8 mouse cellular contexts compared by ENCODE assay signal in the genomic region with DNA sequence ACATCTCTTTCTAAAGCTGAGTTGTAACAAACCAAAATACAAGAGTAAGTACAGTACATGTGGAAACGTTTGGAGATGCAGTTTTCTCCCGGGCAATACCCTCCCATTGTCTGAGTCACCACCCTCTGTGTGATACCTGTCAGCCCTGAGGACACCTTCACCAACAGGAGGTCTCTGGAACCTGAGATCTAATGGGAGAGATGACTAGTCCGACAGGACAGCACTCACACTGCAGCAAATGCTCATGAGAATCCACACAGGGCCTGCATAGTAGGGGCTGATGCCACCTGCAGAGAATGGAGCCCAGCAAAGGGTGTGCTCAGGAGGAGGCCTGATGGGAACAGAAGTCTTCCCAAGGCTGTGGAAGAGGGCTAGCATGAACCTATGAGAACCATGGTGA. TPM values are rescaled to one million over a fixed set of nuclear protein-coding genes. Genes with fewer than 3 reads are reported as not detected.
A peak's percentile ranks its signal among the peaks of the same experiment; 100 is the strongest.
DNase-seq lines count a peak whose midpoint lies in the region; ATAC-seq and TF ChIP-seq lines count a peak whose summit lies in the region.

No protein-coding gene starts in this region.

- no peaks in the 10 kb centered on the region; the same call in none of the 2 replicates for H3K4me1 ChIP-seq in kidney, embryonic 14.5 days (ENCODE audit: control insufficient read depth, insufficient read depth, low read length)
- H3K4me1 ChIP-seq in cortical plate, adult 2 months (ENCODE audit: control insufficient read depth, insufficient read depth, low read length) = peaks cover 5% of the 10 kb centered on the region
- peaks cover 25% of the 10 kb centered on the region for H3K4me1 ChIP-seq in hindbrain, embryonic 15.5 days (replicated peaks)
- H3K4me1 ChIP-seq in midbrain, embryonic 15.5 days = peaks cover 29% of the 10 kb centered on the region

- H3K9me3 ChIP-seq in kidney, embryonic 14.5 days (ENCODE audit: control insufficient read depth, low read length) = no peaks in the 10 kb centered on the region
- no peaks in the 10 kb centered on the region for H3K9me3 ChIP-seq in hindbrain, embryonic 15.5 days
- no peaks in the 10 kb centered on the region for H3K9me3 ChIP-seq in midbrain, embryonic 15.5 days

- no peak overlapping the region; the same call in 1 of the 2 replicates for H3K9ac ChIP-seq in kidney, embryonic 14.5 days (ENCODE audit: low read depth, low read length)
- peak overlapping the region; percentile 82 for H3K9ac ChIP-seq in hindbrain, embryonic 15.5 days
- H3K9ac ChIP-seq in midbrain, embryonic 15.5 days = peak overlapping the region; percentile 83

- H3K27me3 ChIP-seq in kidney, embryonic 14.5 days (ENCODE audit: control insufficient read depth, insufficient read depth, low read length) = no peaks in the 10 kb centered on the region
- no peaks in the 10 kb centered on the region for H3K27me3 ChIP-seq in hindbrain, embryonic 15.5 days
- no peaks in the 10 kb centered on the region for H3K27me3 ChIP-seq in midbrain, embryonic 15.5 days (replicated peaks)

- no peak for TF ChIP-seq POLR2A in cortical plate, adult 2 months (IDR thresholded peaks at IDR 0.05; ENCODE audit: extremely low read depth, insufficient read depth, low read length)

- TF ChIP-seq CTCF in cortical plate, adult 2 months (IDR thresholded peaks at IDR 0.05; ENCODE audit: extremely low read depth, insufficient read depth, low read length) = no peak

- H3K4me3 ChIP-seq in kidney, embryonic 14.5 days (ENCODE audit: low read length) = peak overlapping the region; percentile 57
- peak overlapping the region; percentile 82 for H3K4me3 ChIP-seq in cortical plate, adult 2 months (ENCODE audit: insufficient read depth, low read length)
- peak overlapping the region; percentile 74 for H3K4me3 ChIP-seq in hindbrain, embryonic 15.5 days
- peak overlapping the region; percentile 90 for H3K4me3 ChIP-seq in midbrain, embryonic 15.5 days

- ATAC-seq in kidney, embryonic 14.5 days (ENCODE audit: low FRiP score, low TSS enrichment) = peak; percentile 4; the same call in 1 of the 2 replicates
- ATAC-seq in hindbrain, embryonic 15.5 days (ENCODE audit: low FRiP score, low read depth) = no peak
- peak; percentile 5 for ATAC-seq in midbrain, embryonic 15.5 days (replicated peaks)

- H3K36me3 ChIP-seq in kidney, embryonic 14.5 days (ENCODE audit: control insufficient read depth, insufficient read depth, low read length) = no peaks in the 10 kb centered on the region; the same call in 1 of the 2 replicates
- peaks cover 7% of the 10 kb centered on the region; the same call in 1 of the 2 replicates for H3K36me3 ChIP-seq in hindbrain, embryonic 15.5 days
- peaks cover 6% of the 10 kb centered on the region for H3K36me3 ChIP-seq in midbrain, embryonic 15.5 days (replicated peaks)

- no peak for DNase-seq in kidney, adult 11 months
- DNase-seq in B cell, adult 2 months = no peak
- DNase-seq in urinary bladder, postnatal 14 days (ENCODE audit: low spot score) = no peak
- no peak for DNase-seq in kidney, postnatal 10 days

- peak overlapping the region; percentile 52; the same call in 1 of the 2 replicates for H3K27ac ChIP-seq in kidney, embryonic 14.5 days (ENCODE audit: low read depth, low read length)
- peak overlapping the region; percentile 77 for H3K27ac ChIP-seq in cortical plate, adult 2 months (ENCODE audit: insufficient read depth, low read length)
- peak overlapping the region; percentile 95 for H3K27ac ChIP-seq in hindbrain, embryonic 15.5 days (replicated peaks)
- peak overlapping the region; percentile 97 for H3K27ac ChIP-seq in midbrain, embryonic 15.5 days

- peak overlapping the region; percentile 63 for H3K4me2 ChIP-seq in kidney, embryonic 14.5 days (replicated peaks; ENCODE audit: low read depth, low read length)
- peak overlapping the region; percentile 87 for H3K4me2 ChIP-seq in hindbrain, embryonic 15.5 days
- peak overlapping the region; percentile 89 for H3K4me2 ChIP-seq in midbrain, embryonic 15.5 days

- WGBS in kidney, embryonic 14.5 days = 25% methylated on average over 3 of the region's 3 CpGs
- WGBS in hindbrain, embryonic 15.5 days = 33% methylated on average over 3 of the region's 3 CpGs
- WGBS in midbrain, embryonic 15.5 days = 25% methylated on average over 3 of the region's 3 CpGs

RNA-seq across cellular contexts. Expression of gene Paxx, which starts 0.5 kb away (rescaled TPM):
- 23.5 and 23.9 TPM in 2 replicates for polyA plus RNA-seq in kidney, embryonic 14.5 days (2014; fragmentation: Nextera tagmentation; extraction: Ambion mirVana)
- polyA plus RNA-seq in cortical plate, adult 2 months (2012; rRNA removed) = 137 TPM in 2 replicates
- polyA plus RNA-seq in hindbrain, embryonic 15.5 days (2015; fragmentation: Nextera tagmentation; extraction: Ambion mirVana) = 109 and 119 TPM in 2 replicates
- polyA plus RNA-seq in midbrain, embryonic 15.5 days (2015; fragmentation: Nextera tagmentation; extraction: Ambion mirVana) = 119 and 128 TPM in 2 replicates

RNA-seq across cellular contexts. Expression of gene Clic3, which starts 4.8 kb away (rescaled TPM):
- 0.57 and 1.2 TPM in 2 replicates for polyA plus RNA-seq in kidney, embryonic 14.5 days (2014; fragmentation: Nextera tagmentation; extraction: Ambion mirVana)
- 0.72 and 0.79 TPM in 2 replicates for polyA plus RNA-seq in cortical plate, adult 2 months (2012; rRNA removed)
- 3.7 and 4.3 TPM in 2 replicates for polyA plus RNA-seq in hindbrain, embryonic 15.5 days (2015; fragmentation: Nextera tagmentation; extraction: Ambion mirVana)
- polyA plus RNA-seq in midbrain, embryonic 15.5 days (2015; fragmentation: Nextera tagmentation; extraction: Ambion mirVana) = 3.3 and 3.9 TPM in 2 replicates

RNA-seq across cellular contexts. Expression of gene Ptgds, which starts 8.4 kb away (rescaled TPM):
- 1.1 and 1.5 TPM in 2 replicates for polyA plus RNA-seq in kidney, embryonic 14.5 days (2014; fragmentation: Nextera tagmentation; extraction: Ambion mirVana)
- polyA plus RNA-seq in cortical plate, adult 2 months (2012; rRNA removed) = 2,250 and 2,426 TPM in 2 replicates
- polyA plus RNA-seq in hindbrain, embryonic 15.5 days (2015; fragmentation: Nextera tagmentation; extraction: Ambion mirVana) = 647 and 983 TPM in 2 replicates
- polyA plus RNA-seq in midbrain, embryonic 15.5 days (2015; fragmentation: Nextera tagmentation; extraction: Ambion mirVana) = 822 and 843 TPM in 2 replicates

RNA-seq across cellular contexts. Expression of gene Lcn12, which starts 32.3 kb away (rescaled TPM):
- not detected in 2 replicates for polyA plus RNA-seq in kidney, embryonic 14.5 days (2014; fragmentation: Nextera tagmentation; extraction: Ambion mirVana)
- not detected in 2 replicates for polyA plus RNA-seq in cortical plate, adult 2 months (2012; rRNA removed)
- polyA plus RNA-seq in hindbrain, embryonic 15.5 days (2015; fragmentation: Nextera tagmentation; extraction: Ambion mirVana) = not detected in 2 replicates
- not detected in 2 replicates for polyA plus RNA-seq in midbrain, embryonic 15.5 days (2015; fragmentation: Nextera tagmentation; extraction: Ambion mirVana)

RNA-seq across cellular contexts. Expression of gene Abca2, which starts 32.9 kb away (rescaled TPM):
- 8.1 and 11.2 TPM in 2 replicates for polyA plus RNA-seq in kidney, embryonic 14.5 days (2014; fragmentation: Nextera tagmentation; extraction: Ambion mirVana)
- polyA plus RNA-seq in cortical plate, adult 2 months (2012; rRNA removed) = 105 and 109 TPM in 2 replicates
- 15.0 and 15.1 TPM in 2 replicates for polyA plus RNA-seq in hindbrain, embryonic 15.5 days (2015; fragmentation: Nextera tagmentation; extraction: Ambion mirVana)
- 16.4 and 17.6 TPM in 2 replicates for polyA plus RNA-seq in midbrain, embryonic 15.5 days (2015; fragmentation: Nextera tagmentation; extraction: Ambion mirVana)

Comparison
In these comparisons a context has a peak if more than half of its experiments do, and no peak if none do; other contexts are left out.
1. RNA of gene Ptgds, which starts 8.4 kb away (polyA plus RNA-seq): 2,250 to 2,426 TPM in cortical plate, adult 2 months, 822 to 843 TPM in midbrain, embryonic 15.5 days and 647 to 983 TPM in hindbrain, embryonic 15.5 days; 1.1 to 1.5 TPM in kidney, embryonic 14.5 days; every median in the first group is over 100 times any median in the second.
2. Peak in every context shown above with its lines, with median percentiles within 50 percentile points of each other: H3K27ac ChIP-seq, H3K4me2 ChIP-seq and H3K4me3 ChIP-seq.